Mouse (Mus musculus): ENCODE measurements at regions not wholly inside any gene's neighbourhood (a gene's known extent, or its start where the extent isn't known, plus 50 kb on each side); places are given as distances from the start of the nearest gene placed in this dataset.
A peak's percentile ranks its signal among the peaks of the same experiment; 100 is the strongest.

GRCm38 (mm10) chr4:6512749-6513364 is 1719.7 kb upstream of the Impad1 start:
- TF ChIP-seq POLR2A (IDR thresholded peaks at IDR 0.05; ENCODE audit: extremely low read depth, insufficient read depth, low read length): no peak
- peak; percentile 83 for TF ChIP-seq CTCF (IDR thresholded peaks at IDR 0.05; ENCODE audit: extremely low read depth, insufficient read depth, low read length)

Measured in cortical plate, adult 2 months (tissue).